Mouse (Mus musculus): ENCODE data around the gene Gm9918. TPM values are rescaled to one million over a fixed set of nuclear protein-coding genes. Genes with fewer than 3 reads are reported as not detected.
A peak's percentile ranks its signal among the peaks of the same experiment; 100 is the strongest.

The Gm9918 gene
- polyA plus RNA-seq, 1 experiment from 2014 or later = 0.28 TPM

DNA sequence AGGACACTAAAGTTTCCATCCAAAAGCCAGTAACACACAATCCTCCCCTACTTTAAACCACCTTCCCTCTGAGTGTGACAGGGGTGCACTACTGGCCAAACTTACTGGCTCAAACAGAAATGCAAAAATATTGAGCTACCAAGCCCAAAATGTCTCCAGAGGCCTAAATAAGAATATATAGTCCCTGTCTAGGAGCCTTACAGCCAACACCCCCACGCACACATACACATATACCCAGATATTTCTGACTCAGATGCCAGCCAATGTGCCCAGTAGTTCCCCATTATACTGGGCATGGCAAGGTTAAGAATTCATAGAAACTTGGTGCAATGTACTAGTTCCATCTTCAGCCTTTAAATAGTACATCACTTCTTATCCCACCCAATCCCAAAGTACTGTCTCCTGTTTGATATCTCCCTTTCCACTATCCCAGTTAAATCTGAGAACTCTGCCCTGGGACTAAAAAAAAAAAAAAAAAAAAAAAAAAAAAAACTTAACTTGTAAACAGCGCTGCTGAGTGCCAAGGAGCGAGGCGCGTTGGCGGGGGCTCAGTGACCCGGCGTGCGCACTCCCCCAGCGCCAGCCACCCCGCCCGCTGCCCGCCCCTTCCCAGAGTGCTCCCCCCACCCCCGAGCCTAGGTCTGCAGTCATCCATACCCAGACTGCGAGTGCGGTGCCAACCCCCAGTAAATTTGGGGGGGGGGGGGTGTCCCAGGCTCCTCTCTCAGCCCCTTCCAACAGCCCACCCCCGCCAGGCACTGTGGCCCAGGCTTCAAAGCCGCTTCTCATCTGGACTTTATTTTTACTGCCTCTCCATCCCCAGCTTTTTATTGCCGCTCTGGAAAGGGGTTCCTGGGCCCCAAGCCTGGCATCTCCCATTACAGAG lies 25.8 kb upstream of the Gm9918 start:
- 11% methylated on average over 19 of the region's 19 CpGs for WGBS
- Histone ChIP-seq H3K9ac (ENCODE audit: low read length) (peak overlapping the region; percentile 88), H3K4me2 (ENCODE audit: low read depth, low read length) (peak overlapping the region; percentile 69), H3K4me3 (replicated peaks; ENCODE audit: low read length) (peak overlapping the region; percentile 67), H3K27ac (ENCODE audit: low read length) (peak overlapping the region; percentile 99), H3K36me3 (ENCODE audit: control insufficient read depth, insufficient read depth, low read length) (0 out of 2 replicates have a peak, but pooled peaks cover 4% of the 10 kb centered on the region), H3K9me3 (replicated peaks; ENCODE audit: control insufficient read depth, low read length) (no peaks in the 10 kb centered on the region), H3K4me1 (ENCODE audit: control insufficient read depth, insufficient read depth, low read length) (peaks cover 44% of the 10 kb centered on the region), H3K27me3 (ENCODE audit: control insufficient read depth, insufficient read depth, low read length) (no peaks in the 10 kb centered on the region)
- ATAC-seq (ENCODE audit: insufficient read depth, low FRiP score) = no peak

DNA sequence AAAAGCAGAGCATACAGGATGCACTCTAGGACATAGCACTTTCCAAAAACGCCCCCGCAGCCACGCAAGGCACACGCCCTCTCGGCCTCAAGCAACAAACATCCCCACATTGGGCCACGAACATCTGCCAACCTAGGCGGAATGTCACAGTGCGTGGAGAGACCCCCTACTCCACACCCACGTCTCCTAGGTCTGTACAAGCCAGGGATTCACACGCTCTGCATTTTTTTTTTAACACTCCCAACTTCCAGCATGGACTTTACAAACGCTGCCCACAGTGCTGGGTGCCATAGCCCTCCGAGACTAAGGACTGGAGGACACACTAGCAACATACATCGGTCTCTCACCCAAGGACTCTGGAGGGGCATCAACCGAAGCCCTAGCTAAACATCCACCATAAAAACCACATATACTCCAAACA lies 24.9 kb upstream of the Gm9918 start:
- Histone ChIP-seq H3K9ac (ENCODE audit: low read length) (peak overlapping the region; percentile 88), H3K4me1 (ENCODE audit: control insufficient read depth, insufficient read depth, low read length) (peaks cover 53% of the 10 kb centered on the region), H3K27me3 (ENCODE audit: control insufficient read depth, insufficient read depth, low read length) (no peaks in the 10 kb centered on the region), H3K36me3 (ENCODE audit: control insufficient read depth, insufficient read depth, low read length) (0 out of 2 replicates have a peak, but pooled peaks cover 3% of the 10 kb centered on the region), H3K9me3 (replicated peaks; ENCODE audit: control insufficient read depth, low read length) (no peaks in the 10 kb centered on the region), H3K4me2 (ENCODE audit: low read depth, low read length) (peak overlapping the region; percentile 69), H3K27ac (ENCODE audit: low read length) (peak overlapping the region; percentile 99), H3K4me3 (replicated peaks; ENCODE audit: low read length) (peak overlapping the region; percentile 67)
- 5% methylated on average over 14 of the region's 14 CpGs for WGBS
- no peak for ATAC-seq (ENCODE audit: insufficient read depth, low FRiP score)

DNA sequence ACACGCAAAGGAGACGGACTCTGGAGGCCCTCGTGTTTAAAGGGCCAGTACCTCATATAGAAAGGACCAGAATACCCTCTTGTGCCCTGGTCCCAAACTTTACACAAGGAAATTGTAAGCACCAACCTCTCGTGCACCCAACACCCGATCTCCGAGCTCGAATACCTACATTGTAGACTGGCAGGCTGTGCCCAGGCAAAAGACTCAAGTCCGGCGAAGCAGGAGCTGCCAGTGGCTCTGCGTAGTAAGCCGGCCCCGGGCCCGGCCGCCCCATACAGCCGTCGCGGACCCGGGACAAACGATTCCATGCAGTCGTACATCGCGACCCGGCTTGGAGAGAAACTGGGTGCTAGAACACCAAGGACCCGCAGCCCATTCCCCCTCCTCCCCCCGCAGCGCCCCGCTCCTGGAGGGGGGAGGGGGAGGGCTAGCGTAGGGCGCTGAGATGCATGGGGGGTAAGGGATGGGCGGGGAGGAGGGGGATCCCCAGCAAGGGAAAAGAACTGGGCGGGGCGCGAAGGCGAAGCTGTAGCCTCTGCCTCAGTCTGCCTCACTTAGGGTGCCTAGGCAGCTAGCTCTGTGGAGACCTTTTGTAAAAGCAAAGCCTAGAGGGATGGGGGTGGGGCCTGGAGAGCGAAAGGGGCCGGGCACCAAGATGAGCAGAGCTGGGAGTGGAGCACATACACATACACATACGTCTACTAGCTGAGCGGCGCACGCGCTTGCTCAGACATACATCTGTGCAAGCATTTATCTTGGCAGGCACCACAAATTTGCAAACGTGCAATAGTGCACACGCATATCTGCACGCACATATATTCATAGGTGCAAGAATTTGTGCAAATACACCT lies 24.2 kb upstream of the Gm9918 start:
- WGBS = under 1% methylated on average over 40 of the region's 44 CpGs
- peak; percentile 76 for ATAC-seq (ENCODE audit: insufficient read depth, low FRiP score)
- peaks cover 58% of the 10 kb centered on the region for H3K4me1 ChIP-seq (ENCODE audit: control insufficient read depth, insufficient read depth, low read length)
- H3K4me2 ChIP-seq (ENCODE audit: low read depth, low read length) = peak overlapping the region; percentile 69
- no peaks in the 10 kb centered on the region for H3K27me3 ChIP-seq (ENCODE audit: control insufficient read depth, insufficient read depth, low read length)
- H3K9ac ChIP-seq (ENCODE audit: low read length) = peak overlapping the region; percentile 88
- no peaks in the 10 kb centered on the region for H3K9me3 ChIP-seq (replicated peaks; ENCODE audit: control insufficient read depth, low read length)
- H3K36me3 ChIP-seq (ENCODE audit: control insufficient read depth, insufficient read depth, low read length) = no peaks in the 10 kb centered on the region
- peak overlapping the region; percentile 67 for H3K4me3 ChIP-seq (replicated peaks; ENCODE audit: low read length)
- H3K27ac ChIP-seq (ENCODE audit: low read length) = peak overlapping the region; percentile 99

DNA sequence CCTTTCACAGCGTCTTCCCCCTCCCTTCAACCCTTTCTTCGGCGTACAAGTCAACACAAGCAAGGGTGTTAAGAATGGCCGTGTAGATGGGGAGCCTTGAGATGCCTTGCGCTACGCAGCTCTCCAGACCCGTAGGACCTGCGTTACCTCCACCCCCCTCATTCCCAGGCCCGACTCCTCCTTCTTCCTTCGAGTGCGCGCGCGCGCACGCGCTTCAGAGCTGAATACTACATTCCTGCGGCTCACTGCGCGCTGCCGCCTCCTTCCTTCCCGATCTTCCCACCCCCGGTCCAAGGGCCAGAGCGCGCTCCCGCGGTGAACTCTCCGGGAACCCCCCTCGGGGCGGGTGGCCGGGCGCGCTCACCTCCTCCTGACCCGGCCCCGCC lies 23.5 kb upstream of the Gm9918 start:
- Histone ChIP-seq H3K27me3 (ENCODE audit: control insufficient read depth, insufficient read depth, low read length) (no peaks in the 10 kb centered on the region), H3K4me1 (ENCODE audit: control insufficient read depth, insufficient read depth, low read length) (peaks cover 59% of the 10 kb centered on the region)
- WGBS = under 1% methylated on average over 35 of the region's 35 CpGs

DNA sequence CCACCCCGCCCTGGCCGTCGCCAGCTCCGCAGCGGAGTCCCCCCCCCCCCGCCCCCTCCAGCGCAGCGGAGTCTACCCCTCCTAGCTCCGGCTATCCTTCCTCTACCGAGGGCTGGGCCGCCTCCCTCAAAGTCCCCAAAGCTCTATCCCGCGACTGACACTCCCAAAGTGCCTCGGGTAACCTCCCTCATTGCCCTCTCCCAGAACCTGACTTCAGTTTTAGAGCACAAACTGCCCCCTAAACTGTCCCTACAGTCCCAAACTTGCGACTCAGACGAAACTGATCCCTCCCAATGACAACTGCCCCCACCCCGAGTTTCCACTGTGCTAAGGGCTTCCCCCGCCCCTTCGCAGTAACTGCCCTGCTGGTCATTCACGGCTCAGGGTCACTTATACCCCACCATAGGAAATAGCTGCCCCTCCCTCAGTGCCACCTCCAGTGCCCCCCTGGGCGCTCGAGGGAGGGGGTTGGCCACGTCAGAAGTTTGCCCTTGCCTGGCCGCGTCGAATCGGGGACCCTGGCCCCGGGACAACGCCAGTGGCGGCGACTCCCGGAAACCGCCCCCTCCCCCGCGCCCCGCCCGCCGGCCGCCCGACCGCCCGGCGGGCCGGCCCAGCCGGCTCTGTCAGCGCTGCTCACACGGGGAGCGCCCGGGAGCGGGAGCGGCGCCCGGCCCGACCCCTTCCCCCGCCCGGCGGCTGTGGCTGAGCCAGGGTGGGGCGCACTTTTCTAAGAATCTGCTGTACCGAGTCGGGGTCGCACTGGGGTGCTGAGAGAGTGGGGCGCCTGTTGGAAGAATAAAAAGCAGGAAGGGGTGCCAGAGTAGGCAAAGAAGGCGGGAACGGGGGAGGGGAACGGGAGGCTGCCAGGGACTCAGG lies 22.9 kb upstream of the Gm9918 start:
- peaks cover 57% of the 10 kb centered on the region for H3K4me1 ChIP-seq (ENCODE audit: control insufficient read depth, insufficient read depth, low read length)
- peak overlapping the region; percentile 67 for H3K4me3 ChIP-seq (replicated peaks; ENCODE audit: low read length)
- peak overlapping the region; percentile 69 for H3K4me2 ChIP-seq (ENCODE audit: low read depth, low read length)
- no peaks in the 10 kb centered on the region for H3K36me3 ChIP-seq (ENCODE audit: control insufficient read depth, insufficient read depth, low read length)
- WGBS = under 1% methylated on average over 58 of the region's 65 CpGs
- no peaks in the 10 kb centered on the region for H3K9me3 ChIP-seq (replicated peaks; ENCODE audit: control insufficient read depth, low read length)
- ATAC-seq (ENCODE audit: insufficient read depth, low FRiP score) = peak; percentile 68
- H3K27ac ChIP-seq (ENCODE audit: low read length) = peak overlapping the region; percentile 99
- H3K9ac ChIP-seq (ENCODE audit: low read length) = peak overlapping the region; percentile 88
- H3K27me3 ChIP-seq (ENCODE audit: control insufficient read depth, insufficient read depth, low read length) = no peaks in the 10 kb centered on the region

More for the DNA sequence above, 23.5 kb upstream of the Gm9918 start:
- Histone ChIP-seq H3K36me3 (ENCODE audit: control insufficient read depth, insufficient read depth, low read length) (no peaks in the 10 kb centered on the region), H3K4me3 (replicated peaks; ENCODE audit: low read length) (peak overlapping the region; percentile 67), H3K9ac (ENCODE audit: low read length) (peak overlapping the region; percentile 88), H3K4me2 (ENCODE audit: low read depth, low read length) (peak overlapping the region; percentile 69), H3K9me3 (replicated peaks; ENCODE audit: control insufficient read depth, low read length) (no peaks in the 10 kb centered on the region), H3K27ac (ENCODE audit: low read length) (peak overlapping the region; percentile 99)
- peak; percentile 78 for ATAC-seq (ENCODE audit: insufficient read depth, low FRiP score)

GRCm38 (mm10) chr15:102248131-102248811 lies 22.1 kb upstream of the Gm9918 start:
- Histone ChIP-seq H3K27me3 (ENCODE audit: control insufficient read depth, insufficient read depth, low read length) (no peaks in the 10 kb centered on the region), H3K4me2 (ENCODE audit: low read depth, low read length) (peak overlapping the region; percentile 69), H3K9ac (ENCODE audit: low read length) (peak overlapping the region; percentile 88), H3K9me3 (replicated peaks; ENCODE audit: control insufficient read depth, low read length) (no peaks in the 10 kb centered on the region), H3K27ac (ENCODE audit: low read length) (peak overlapping the region; percentile 99), H3K4me3 (replicated peaks; ENCODE audit: low read length) (peak overlapping the region; percentile 67), H3K36me3 (ENCODE audit: control insufficient read depth, insufficient read depth, low read length) (no peaks in the 10 kb centered on the region), H3K4me1 (ENCODE audit: control insufficient read depth, insufficient read depth, low read length) (peaks cover 49% of the 10 kb centered on the region)
- no peak for ATAC-seq (ENCODE audit: insufficient read depth, low FRiP score)
- 15% methylated on average over 8 of the region's 8 CpGs for WGBS

GRCm38 (mm10) chr15:102248812-102249191 lies 21.6 kb upstream of the Gm9918 start:
- Histone ChIP-seq H3K36me3 (ENCODE audit: control insufficient read depth, insufficient read depth, low read length) (no peaks in the 10 kb centered on the region), H3K9me3 (replicated peaks; ENCODE audit: control insufficient read depth, low read length) (no peaks in the 10 kb centered on the region), H3K4me1 (ENCODE audit: control insufficient read depth, insufficient read depth, low read length) (peaks cover 43% of the 10 kb centered on the region), H3K4me2 (ENCODE audit: low read depth, low read length) (peak overlapping the region; percentile 69), H3K27ac (ENCODE audit: low read length) (peak overlapping the region; percentile 99), H3K4me3 (replicated peaks; ENCODE audit: low read length) (peak overlapping the region; percentile 29), H3K9ac (ENCODE audit: low read length) (peak overlapping the region; percentile 88; the same call in 1 of the 2 replicates), H3K27me3 (ENCODE audit: control insufficient read depth, insufficient read depth, low read length) (no peaks in the 10 kb centered on the region)
- ATAC-seq (ENCODE audit: insufficient read depth, low FRiP score) = no peak
- 20% methylated on average over 3 of the region's 3 CpGs for WGBS

GRCm38 (mm10) chr15:102249251-102249691 lies 21.1 kb upstream of the Gm9918 start:
- no peak for ATAC-seq (ENCODE audit: insufficient read depth, low FRiP score)
- H3K4me3 ChIP-seq (replicated peaks; ENCODE audit: low read length) = peak overlapping the region; percentile 29
- WGBS = 5% methylated on average over 13 of the region's 13 CpGs
- H3K9ac ChIP-seq (ENCODE audit: low read length) = peak overlapping the region; percentile 88
- H3K9me3 ChIP-seq (replicated peaks; ENCODE audit: control insufficient read depth, low read length) = no peaks in the 10 kb centered on the region
- peak overlapping the region; percentile 99 for H3K27ac ChIP-seq (ENCODE audit: low read length)
- H3K4me1 ChIP-seq (ENCODE audit: control insufficient read depth, insufficient read depth, low read length) = peaks cover 39% of the 10 kb centered on the region
- peak overlapping the region; percentile 69 for H3K4me2 ChIP-seq (ENCODE audit: low read depth, low read length)
- H3K36me3 ChIP-seq (ENCODE audit: control insufficient read depth, insufficient read depth, low read length) = no peaks in the 10 kb centered on the region
- H3K27me3 ChIP-seq (ENCODE audit: control insufficient read depth, insufficient read depth, low read length) = no peaks in the 10 kb centered on the region
